Mouse (Mus musculus): Measurements from ENCODE around the gene Gm14403. TPM values are rescaled to one million over a fixed set of nuclear protein-coding genes. Genes with fewer than 3 reads are reported as not detected.
A peak's percentile ranks its signal among the peaks of the same experiment; 100 is the strongest.
"Not testable (repeated sequence)": the region's sequence is repeated elsewhere in the genome, so short reads cannot be mapped to it uniquely, and the experiment has no call there.

Gm14403 gene
- 0.34 and 0.50 TPM in 2 replicates for polyA plus RNA-seq (2012; rRNA removed)

DNA sequence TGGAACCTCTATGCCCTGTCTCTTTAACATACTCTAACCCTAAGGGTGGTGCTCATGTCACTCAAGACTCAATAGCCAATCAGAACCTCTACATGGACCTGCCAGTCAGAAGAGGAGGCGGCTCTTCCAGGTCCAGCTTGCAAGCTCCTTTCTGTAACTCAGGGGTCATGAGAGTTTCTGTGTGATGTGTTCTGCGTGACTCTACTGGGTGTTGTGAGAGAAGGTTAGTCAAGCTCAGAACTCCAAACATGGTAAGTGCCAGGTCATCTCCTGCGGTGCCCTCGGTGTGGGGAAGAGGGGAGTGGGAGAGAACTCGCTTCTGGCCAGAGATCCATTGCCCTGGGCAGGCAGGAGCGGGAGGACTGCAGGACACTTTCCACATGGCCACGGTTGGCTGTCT lies at the start of gene Gm14403:
Gene Gm14403 (plus strand): TSS at position 149 of the 400 bp plus-strand sequence.
- DNase-seq (ENCODE audit: low read depth, low spot score): peak; percentile 2
- 6% methylated on average over 7 of the region's 7 CpGs for WGBS

DNA sequence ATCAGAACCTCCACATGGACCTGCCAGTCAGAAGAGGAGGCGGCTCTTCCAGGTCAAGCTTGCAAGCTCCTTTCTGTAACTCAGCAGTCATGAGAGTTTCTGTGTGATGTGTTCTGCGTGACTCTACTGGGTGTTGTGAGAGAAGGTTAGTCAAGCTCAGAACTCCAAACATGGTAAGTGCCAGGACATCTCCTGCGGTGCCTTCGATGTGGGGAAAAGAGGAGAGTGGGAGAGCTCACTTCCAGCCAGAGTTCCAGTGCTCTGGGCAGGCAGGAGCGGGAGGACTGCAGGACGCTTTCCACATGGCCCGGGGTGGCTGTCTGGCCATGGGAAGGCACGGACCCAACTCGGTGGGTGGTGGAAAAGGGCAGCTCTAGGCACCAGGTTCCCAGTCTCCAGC lies 33.3 kb upstream of the Gm14403 start, which contains the start of gene Zfp970:
Gene Zfp970 (plus strand): TSS at position 58 of the 400 bp plus-strand sequence.
- not testable (repeated sequence) for DNase-seq (ENCODE audit: low read depth, low spot score)
- 5% methylated on average over 8 of the region's 9 CpGs for WGBS

- DNase-seq (ENCODE audit: low read depth, low spot score): not testable (repeated sequence)
Observed at GRCm38 (mm10) chr2:177468222-177468621, 29.8 kb upstream of the Gm14403 start.

DNA sequence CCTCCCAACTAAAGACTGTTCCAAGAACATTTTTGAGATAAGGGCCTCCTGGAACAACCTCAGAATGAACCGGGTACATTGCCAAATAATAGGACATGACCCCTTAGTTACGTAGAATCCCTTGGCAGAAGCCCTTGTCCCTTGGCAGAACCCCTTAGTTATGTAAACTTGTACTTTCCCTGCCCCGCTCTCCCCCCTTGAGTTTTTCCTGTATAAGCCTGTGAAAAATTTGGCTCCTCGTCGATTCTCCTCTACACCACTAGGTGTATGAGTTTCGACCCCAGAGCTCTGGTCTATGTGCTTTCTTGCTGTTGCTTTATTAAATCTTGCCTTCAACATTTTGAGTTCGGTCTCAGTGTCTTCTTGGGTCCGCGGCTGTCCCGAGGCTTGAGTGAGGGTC lies 25.8 kb upstream of the Gm14403 start:
- WGBS: 76% methylated on average over 6 of the region's 10 CpGs
- not testable (repeated sequence) for DNase-seq (ENCODE audit: low read depth, low spot score)

GRCm38 (mm10) chr2:177481971-177482370 lies 16.0 kb upstream of the Gm14403 start:
- not testable (repeated sequence) for DNase-seq (ENCODE audit: low read depth, low spot score)
- WGBS: 93% methylated on average over 1 of the region's 1 CpGs

DNA sequence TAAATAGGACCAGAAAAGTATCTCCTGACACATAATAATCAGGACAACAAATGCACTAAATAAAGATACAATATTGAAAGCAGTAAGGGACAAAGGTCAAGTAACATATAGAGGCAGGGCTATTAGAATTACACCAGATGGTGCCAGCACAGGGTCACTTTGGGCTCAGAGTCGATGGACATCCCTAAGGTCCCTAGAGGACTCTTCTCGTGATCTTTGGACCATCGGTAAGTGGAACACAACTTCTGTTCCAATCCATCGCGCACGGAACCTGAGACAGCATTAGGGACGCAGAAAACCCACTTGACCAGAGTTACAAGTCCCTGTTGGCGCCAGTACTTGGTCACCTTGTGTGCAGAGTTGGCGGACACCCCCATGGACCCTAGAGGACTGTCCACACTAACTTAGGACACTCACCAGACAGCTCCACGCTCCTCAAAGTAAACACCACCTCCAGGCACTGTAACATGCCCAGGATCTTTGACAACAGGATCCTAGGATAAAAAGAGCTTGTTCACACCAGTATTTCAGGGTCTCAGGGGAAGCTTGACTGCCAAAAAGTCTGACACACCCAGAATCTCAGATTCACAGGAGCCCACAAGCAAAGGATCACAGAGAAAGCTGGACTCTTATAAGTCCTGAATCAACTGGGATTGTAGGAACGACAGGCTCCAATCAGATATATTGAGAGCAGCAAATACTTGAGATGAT lies 14.6 kb upstream of the Gm14403 start:
- WGBS: 87% methylated on average over 11 of the region's 11 CpGs
- not testable (repeated sequence) for DNase-seq (ENCODE audit: low read depth, low spot score)

DNA sequence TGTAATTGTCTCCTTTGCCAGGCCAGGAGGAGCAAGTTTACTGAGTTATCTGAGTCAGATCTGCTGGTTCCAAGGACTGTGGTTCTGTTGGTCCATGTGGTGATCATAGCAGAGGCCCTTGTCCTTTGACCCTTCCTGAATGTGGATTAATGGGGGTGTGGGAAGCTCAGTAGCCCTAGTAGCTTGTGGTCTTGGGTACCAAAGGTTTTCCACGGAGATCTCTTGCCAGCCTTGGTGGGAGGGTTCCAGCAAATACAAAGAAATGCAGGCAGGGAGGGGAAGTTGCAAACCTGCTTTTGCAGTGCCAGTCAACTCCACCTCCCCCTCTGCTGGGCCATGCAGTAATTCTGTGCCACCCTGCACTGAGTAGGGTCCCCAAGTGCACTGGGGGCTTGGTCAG lies 1.2 kb downstream of the Gm14403 start:
- not testable (repeated sequence) for DNase-seq (ENCODE audit: low read depth, low spot score)
- WGBS: 38% methylated on average over 1 of the region's 1 CpGs

GRCm38 (mm10) chr2:177505211-177505719 lies 7.2 kb downstream of the Gm14403 start:
- WGBS: 95% methylated on average over 1 of the region's 1 CpGs
- not testable (repeated sequence) for DNase-seq (ENCODE audit: low read depth, low spot score)

GRCm38 (mm10) chr2:177511381-177511780 lies 13.4 kb downstream of the Gm14403 start:
- 70% methylated on average over 4 of the region's 4 CpGs for WGBS

GRCm38 (mm10) chr2:177511972-177512371 lies 14.0 kb downstream of the Gm14403 start:
- 95% methylated on average over 3 of the region's 3 CpGs for WGBS
- DNase-seq (ENCODE audit: low read depth, low spot score): not testable (repeated sequence)

More at GRCm38 (mm10) chr2:177511381-177511780, 13.4 kb downstream of the Gm14403 start:
- not testable (repeated sequence) for DNase-seq (ENCODE audit: low read depth, low spot score)

DNA sequence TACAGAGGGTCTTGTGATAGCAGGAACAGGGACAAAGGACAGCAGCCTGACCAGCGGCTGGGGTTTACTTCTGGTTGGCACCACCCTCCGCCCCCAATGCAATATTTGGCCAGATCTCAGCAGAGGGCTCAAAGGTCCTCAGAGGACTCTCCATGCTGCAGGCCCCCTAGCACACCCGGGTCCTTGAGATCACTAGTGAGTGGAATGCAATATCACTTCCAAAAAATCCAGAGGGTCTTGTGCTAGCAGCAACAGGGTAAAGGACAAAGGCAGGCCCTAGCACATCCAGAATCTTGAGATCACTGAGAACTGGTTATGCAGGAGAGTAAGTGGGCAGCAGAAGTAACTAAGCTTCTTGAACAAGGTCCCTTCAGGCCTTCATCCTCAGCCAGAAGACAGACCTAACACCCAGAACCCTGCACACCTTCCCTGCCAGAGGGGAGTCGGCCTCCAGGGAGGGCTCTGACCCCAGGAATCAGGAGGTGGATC lies 16.0 kb downstream of the Gm14403 start:
- DNase-seq (ENCODE audit: low read depth, low spot score): not testable (repeated sequence)
- 86% methylated on average over 4 of the region's 4 CpGs for WGBS

DNA sequence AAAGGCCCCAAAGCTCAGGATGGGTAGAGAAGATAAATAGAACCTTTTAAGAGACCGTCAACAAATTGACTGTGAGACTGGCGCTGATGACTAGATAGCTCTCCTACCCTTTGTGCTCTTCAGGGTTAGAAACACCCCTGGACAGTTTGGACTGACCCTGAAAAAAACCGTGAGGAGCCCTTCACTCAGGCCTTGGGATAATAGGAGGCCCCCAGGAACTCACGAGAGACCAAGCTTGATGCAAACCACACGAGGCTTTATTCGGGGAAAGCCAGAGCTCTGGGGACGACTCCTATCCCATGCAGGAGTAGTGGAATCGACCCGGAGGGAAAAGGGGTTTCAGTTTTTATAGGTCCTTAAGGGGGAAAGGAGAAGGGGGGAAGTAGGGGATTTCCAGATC lies 19.7 kb downstream of the Gm14403 start:
- not testable (repeated sequence) for DNase-seq (ENCODE audit: low read depth, low spot score)
- 86% methylated on average over 9 of the region's 9 CpGs for WGBS

- DNase-seq (ENCODE audit: low read depth, low spot score): not testable (repeated sequence)
- WGBS: 88% methylated on average over 7 of the region's 7 CpGs
Observed at GRCm38 (mm10) chr2:177518354-177518753, 20.3 kb downstream of the Gm14403 start.

DNA sequence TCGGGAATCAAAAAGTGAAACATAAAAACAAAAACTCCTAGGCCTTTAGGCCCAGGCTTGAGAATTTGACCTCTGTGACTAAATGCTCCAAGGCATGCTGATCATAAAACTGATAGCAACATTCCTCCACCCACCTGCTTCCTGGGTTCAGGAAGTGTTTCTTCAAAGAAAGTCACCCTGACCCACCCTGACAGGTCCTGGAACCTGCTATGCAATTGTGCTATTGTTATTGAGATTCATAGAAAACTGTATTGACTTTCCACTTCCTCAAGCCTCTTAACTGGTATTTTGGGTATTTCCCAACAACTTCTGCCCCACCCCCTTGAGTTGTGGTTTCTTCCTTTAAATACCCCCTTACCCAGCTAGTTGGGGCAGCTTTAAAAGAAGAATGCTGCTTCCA lies 20.9 kb downstream of the Gm14403 start:
- WGBS: 85% methylated on average over 1 of the region's 1 CpGs

GRCm38 (mm10) chr2:177520035-177520434 lies 22.0 kb downstream of the Gm14403 start:
- WGBS: 73% methylated on average over 8 of the region's 8 CpGs
- no peak for DNase-seq (ENCODE audit: low read depth, low spot score)

More for the DNA sequence above, 20.9 kb downstream of the Gm14403 start:
- DNase-seq (ENCODE audit: low read depth, low spot score): not testable (repeated sequence)

DNA sequence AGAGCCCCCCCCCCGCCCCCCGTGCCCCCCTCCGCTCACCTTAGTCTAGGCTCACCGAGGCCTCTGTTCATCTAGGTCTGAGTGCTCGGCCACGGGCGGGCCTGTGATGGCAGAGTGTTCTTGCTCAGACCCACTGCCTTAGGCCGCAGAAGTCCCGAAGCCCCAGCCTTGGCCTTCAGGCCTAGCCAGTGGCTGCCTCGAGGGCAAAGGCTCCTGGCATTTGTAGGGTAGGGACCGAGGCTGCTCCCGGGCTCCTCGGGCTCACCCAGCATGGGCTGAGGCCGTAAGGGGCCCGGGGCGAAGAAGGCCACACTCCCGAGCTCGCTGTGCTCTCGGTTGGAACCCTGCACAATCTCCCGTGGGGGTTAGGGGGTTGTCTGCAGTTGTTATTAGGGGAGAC lies 25.0 kb downstream of the Gm14403 start:
- no peak for DNase-seq (ENCODE audit: low read depth, low spot score)
- 90% methylated on average over 20 of the region's 20 CpGs for WGBS

DNA sequence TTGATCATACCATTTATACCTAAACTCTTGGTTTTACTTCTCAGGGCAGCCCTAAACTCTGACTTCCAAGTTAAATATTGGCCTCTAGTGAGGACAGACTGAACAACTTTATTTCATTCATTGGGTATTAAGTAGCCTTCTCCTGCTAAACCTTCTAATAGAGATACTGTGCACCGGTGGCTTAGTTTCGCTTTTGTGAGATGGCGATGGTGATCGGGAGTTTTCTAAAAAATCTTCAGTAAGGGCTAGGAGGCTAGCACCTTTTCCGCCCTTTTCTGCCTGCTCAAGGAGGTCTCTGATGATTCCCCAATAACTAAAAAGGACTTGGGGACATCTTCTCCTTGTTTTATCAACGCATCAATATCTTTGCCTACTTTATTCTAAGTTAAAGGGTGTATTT lies 25.7 kb downstream of the Gm14403 start:
- DNase-seq (ENCODE audit: low read depth, low spot score): not testable (repeated sequence)
- 86% methylated on average over 6 of the region's 6 CpGs for WGBS

DNA sequence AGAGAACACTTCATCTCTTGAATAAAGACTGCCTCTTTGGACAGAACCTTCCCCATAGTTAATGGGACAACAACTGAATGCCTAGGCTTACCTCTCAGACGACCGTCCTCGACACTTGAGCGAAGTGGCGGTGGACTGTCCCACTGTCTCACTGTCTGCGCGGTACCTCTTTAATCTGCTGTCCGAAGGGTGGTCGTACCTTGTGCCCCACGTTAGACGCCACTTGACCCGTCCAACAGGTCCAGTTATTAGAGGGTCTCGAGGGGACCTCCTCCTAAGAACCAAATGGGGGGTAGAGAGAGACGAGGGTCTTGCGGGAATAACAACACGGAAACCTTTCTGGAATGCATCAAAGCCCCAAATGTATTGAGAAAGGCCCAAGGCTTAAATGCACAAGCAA lies 26.2 kb downstream of the Gm14403 start:
- not testable (repeated sequence) for DNase-seq (ENCODE audit: low read depth, low spot score)
- 91% methylated on average over 16 of the region's 16 CpGs for WGBS

DNA sequence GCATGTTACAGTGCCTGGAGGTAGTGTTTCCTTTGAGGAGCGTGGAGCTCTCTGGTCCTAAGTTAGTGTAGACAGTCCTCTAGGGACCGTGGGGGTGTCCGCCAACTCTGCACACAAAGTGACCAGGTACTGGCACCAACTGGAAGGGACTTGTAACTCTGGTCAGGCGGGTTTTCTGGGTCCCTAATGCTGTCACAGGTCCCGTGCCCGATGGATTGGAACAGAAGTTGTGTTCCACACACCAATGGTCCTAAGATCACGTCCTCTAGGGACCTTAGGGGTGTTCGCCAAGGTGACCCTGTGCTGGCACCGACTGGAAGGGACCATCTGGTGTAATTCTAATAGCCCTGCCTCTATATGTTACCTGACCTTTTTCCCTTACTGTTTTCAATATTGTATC lies 37.9 kb downstream of the Gm14403 start:
- DNase-seq (ENCODE audit: low read depth, low spot score): no peak
- 76% methylated on average over 9 of the region's 9 CpGs for WGBS

DNA sequence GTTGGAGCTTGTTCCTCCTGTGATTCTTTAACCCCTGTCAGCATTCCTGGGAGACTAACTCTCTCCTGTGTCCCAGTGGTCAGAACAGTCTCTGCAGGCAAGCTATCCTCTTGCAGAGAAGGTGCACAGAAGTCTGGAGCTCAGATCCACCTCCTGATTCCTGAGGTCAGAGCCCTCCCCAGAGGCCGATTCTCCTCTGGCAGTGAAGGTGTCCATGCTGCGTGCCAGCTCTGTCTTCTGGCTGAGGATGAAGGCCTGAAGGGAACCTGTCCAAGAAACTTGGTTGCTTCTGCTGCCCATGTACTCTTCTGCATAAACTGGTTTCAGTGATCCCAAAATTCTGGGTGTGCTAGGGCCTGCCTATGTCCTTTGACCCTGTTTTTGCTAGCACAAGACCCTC lies 39.1 kb downstream of the Gm14403 start:
- 76% methylated on average over 2 of the region's 2 CpGs for WGBS
- not testable (repeated sequence) for DNase-seq (ENCODE audit: low read depth, low spot score)

DNA sequence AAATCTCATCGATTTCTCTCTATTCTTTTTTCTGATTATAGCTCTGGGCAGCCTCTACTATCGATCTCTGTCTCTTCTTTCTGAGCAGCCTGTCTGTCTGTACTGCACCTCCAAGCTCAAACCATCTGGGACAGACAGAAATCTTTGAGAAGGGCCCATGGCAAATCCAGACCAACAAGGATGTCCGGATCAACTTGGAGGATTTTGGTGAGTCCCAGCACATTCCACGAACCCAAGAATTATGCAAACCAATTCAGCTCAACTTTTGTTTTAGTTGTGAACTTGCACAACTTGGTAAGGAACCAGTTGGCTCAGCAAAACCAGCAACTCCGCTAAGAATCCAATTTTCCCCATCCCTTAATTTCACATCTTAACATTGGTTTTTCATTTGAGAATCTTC lies 39.7 kb downstream of the Gm14403 start:
- DNase-seq (ENCODE audit: low read depth, low spot score): not testable (repeated sequence)
- 71% methylated on average over 5 of the region's 5 CpGs for WGBS

Data from large intestine, adult 2 months (tissue).